Mouse (Mus musculus): ENCODE data around the gene Nipsnap2. TPM values are rescaled to one million over a fixed set of nuclear protein-coding genes. Genes with fewer than 3 reads are reported as not detected.

Nipsnap2 gene
- 29.7 to 39.7 TPM (median 34.7 TPM) in 4 replicates for total RNA-seq (2023)

DNA sequence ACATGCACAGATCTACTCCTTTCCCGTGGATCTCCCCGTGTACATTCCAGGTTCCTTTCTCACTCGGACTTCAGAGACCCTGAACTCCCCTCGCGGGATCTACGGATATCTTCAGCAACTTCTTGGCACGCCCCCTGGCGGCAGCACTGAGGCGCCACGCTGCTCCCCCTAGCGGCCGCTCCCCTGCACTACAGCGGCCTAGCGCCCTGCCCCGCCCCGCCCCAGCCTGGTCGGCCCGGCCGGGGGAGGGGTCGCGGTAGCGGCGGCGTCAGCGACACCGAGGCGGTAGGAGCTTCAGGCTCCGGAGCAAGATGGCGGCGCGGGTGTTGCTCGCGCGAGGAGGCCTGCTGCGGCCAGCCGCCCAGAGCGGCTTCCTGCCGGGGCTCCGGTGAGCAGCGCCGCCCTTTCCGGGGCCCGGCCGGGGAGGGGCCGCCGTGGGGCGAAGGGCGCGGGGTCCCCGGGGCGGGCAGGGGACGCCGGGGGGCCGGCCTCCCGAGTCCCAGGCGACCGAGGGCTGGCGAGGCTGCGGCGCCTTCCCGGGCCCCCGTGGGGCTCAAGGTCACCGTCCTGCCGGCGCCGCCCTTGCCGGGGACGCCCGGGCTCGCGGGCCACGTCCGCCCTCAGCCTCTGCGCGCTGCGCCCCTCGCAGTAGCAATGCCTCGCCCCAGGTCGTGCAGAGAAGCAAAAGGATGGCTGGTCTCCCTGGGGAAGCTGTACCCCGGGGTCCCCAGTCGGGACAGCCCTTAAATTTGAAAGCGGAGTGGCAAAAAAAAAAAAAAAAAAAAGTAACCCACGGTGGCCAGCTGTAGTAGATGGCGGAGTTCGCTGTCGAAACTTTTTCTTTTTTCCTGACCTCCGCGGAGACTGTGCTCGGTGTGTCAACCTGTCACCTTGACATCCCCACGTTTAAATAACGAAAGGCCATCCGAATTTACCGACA, at the start of gene Nipsnap2:
Gene Nipsnap2 (plus strand): TSS at position 230 of the 940 bp plus-strand sequence.

DNA sequence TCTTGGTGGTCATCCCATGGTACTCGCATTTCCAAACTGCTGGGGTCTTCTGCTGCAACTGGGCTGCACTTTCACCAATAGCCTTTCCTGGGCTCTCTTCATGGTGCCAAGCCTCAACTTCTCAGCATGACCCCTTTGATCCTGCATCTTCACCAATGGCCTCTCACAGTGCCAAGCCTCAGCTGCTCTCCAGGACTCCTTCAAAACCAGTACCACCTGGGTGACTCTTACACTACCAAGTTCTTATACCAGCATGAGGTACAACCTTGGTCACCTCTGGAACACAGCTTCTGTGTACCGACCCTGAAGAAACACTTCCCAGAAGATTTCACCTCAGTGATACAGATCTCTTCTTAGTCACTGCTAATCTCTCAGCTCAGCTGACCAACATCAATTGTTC, 16.5 kb upstream of the Nipsnap2 start, which contains the start of gene Sept14:
Gene Sept14 (minus strand): TSS at position 101 of the 400 bp plus-strand sequence.

DNA sequence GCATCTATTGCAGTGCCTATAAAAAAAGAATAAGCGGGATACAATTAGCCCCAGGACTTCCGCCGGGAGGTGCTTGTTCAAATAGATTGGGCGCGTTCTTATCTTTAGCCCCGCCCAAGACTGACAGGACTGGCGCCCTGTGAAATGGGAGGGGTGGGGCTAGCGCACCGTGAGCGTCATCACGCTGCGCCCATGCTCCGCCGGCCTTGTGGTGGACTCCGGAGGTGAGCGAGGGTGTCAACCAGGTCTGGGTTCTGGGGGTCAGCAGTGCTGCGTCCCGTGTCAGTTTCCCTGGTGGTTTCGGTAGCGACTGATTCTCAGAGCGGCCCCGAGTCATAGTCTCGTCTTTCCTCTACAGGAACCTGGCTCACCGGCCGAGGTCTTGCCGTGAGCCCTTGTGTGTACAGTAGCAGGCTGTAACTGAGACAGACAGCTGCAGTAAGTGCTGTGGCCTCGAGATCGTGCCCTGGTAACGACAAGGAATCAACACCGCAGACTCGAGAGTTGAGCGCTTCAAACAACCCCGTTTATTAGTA, 9.5 kb upstream of the Nipsnap2 start, which contains the start of gene Mrps17:
Gene Mrps17 (plus strand): TSS at position 172 of the 536 bp plus-strand sequence.

DNA sequence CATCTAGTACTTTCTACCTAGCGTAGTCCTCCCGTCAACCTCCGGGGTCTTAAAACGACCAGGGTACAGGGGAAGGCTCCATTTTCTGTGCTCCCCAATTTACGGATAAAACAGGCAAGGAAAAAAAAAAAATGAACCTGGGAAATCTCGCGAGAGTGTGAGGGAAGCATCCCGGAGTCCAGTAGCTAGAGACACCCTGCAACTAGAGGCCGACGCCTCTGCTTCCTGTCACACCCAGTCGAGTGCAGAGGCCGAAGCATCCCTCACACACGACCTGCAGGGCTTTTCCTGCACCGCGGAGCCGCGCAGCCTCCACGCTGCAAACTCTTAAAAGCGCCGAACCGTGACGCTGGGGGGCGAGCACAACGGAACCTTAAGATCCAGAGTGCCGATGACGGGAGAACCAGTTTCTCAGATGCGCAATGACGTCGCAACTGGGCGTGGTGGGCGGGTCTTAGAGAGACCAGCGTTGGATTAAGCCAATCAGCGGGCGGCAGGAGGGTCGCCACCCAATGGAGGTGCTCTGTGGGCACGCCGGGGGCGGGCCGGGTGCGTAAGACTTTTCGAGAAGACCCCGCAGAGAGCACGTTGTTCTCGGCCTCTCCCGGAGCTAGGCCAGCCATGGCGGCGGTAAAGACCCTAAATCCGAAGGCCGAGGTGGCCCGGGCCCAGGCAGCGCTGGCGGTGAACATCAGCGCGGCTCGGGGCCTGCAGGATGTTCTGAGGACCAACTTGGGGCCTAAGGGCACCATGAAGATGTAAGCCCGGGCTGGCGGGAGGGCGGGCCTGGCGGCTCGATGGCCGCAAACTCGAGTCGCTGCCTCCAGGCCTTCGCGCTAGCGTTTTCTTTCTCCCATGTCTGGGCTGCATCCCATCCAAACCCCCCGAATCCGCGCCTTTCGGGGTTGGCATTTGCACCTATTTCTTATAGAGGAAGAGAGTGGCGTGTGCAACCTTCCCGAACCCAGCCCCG, 62.2 kb downstream of the Nipsnap2 start, which contains the start of gene Psph:
Gene Psph (minus strand): TSS at position 632 of the 973 bp plus-strand sequence.

Other genes starting within 250 kb of the Nipsnap2 start
- 169 to 190 TPM (median 177 TPM) in 4 replicates for gene Sfswap, start 223.8 kb upstream of the Nipsnap2 start, total RNA-seq (2023)
- gene Mmp17, start 140.9 kb upstream of the Nipsnap2 start, total RNA-seq (2023) = 0.85 to 2.1 TPM (median 1.0 TPM) in 4 replicates
- gene Zfp11, start 55.0 kb upstream of the Nipsnap2 start, total RNA-seq (2023) = 1.3 to 1.6 TPM (median 1.5 TPM) in 4 replicates
- not detected in 4 replicates for gene Sept14, start 16.6 kb upstream of the Nipsnap2 start, total RNA-seq (2023)
- 38.5 to 53.4 TPM (median 43.5 TPM) in 4 replicates for gene Mrps17, start 9.6 kb upstream of the Nipsnap2 start, total RNA-seq (2023)
- gene Psph, start 62.4 kb downstream of the Nipsnap2 start, total RNA-seq (2023) = 11.4 to 15.4 TPM (median 11.7 TPM) in 4 replicates
- gene Sumf2, start 121.9 kb downstream of the Nipsnap2 start, total RNA-seq (2023) = 10.2 to 20.7 TPM (median 13.7 TPM) in 4 replicates
- 137 to 164 TPM (median 155 TPM) in 4 replicates for gene Chchd2, start 162.4 kb downstream of the Nipsnap2 start, total RNA-seq (2023)
- 0.91 to 2.2 TPM (median 1.5 TPM) in 4 replicates for gene Zbed5, start 170.7 kb downstream of the Nipsnap2 start, total RNA-seq (2023)
- 0.33 to 1.2 TPM (median 0.77 TPM) in 4 replicates for gene Phkg1, start 173.5 kb downstream of the Nipsnap2 start, total RNA-seq (2023)
- 0.60 to 4.2 TPM (median 2.5 TPM) in 4 replicates for gene Nupr1l, start 183.5 kb downstream of the Nipsnap2 start, total RNA-seq (2023)
- gene Vkorc1l1, start 216.9 kb downstream of the Nipsnap2 start, total RNA-seq (2023) = 10.5 to 12.7 TPM (median 12.3 TPM) in 4 replicates